Mouse (Mus musculus): ENCODE measurements around the gene Os9.
A peak's percentile ranks its signal among the peaks of the same experiment; 100 is the strongest.
"Not testable (repeated sequence)": the region's sequence is repeated elsewhere in the genome, so short reads cannot be mapped to it uniquely, and the experiment has no call there.

DNA sequence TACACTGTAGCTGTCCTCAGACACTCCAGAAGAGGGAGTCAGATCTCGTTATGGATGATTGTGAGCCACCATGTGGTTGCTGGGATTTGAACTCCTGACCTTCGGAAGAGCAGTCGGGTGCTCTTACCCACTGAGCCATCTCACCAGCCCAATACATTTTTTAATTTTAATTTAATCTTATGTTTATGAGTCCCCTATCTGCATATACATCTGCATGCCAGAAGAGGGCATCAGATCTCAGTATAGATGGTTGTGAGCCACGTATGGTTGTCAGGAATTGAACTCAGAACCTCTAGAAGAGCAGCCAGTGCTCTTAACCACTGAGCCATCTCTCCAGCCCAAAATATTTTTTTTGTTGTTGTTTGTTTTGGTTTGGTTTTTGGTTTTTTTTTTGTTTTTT is 48.7 kb downstream of the Os9 start:
- peak in 2 of 3 experiments; percentile 5 to 31; a peak in 2 of 6 replicates for TF ChIP-seq CTCF (IDR thresholded peaks at IDR 0.05 in 2 of 3, conservative IDR thresholded peaks at IDR 0.05 in 1 of 3; ENCODE audit: control insufficient read depth in 1 of 3, insufficient read depth in 1 of 3, low read depth in 2 of 3, low read length in 3 of 3, poor library complexity in 1 of 3, severe bottlenecking in 1 of 3)
- not testable (repeated sequence) for TF ChIP-seq ZKSCAN1 (IDR thresholded peaks at IDR 0.05; ENCODE audit: low read depth, low read length)

Data from MEL (cell line).